Mouse (Mus musculus) ES-E14 (cell line): ENCODE data around the gene Lenep.

Source experiments
- CHD2 ChIP-seq: IDR thresholded peaks from 2 replicates; pipeline ENCODE4 v1.6.1; 2014; ENCODE audit warnings: mild to moderate bottlenecking, low read depth, low read length, inconsistent platforms
- HCFC1 ChIP-seq: IDR thresholded peaks from 2 replicates; pipeline ENCODE4 v1.6.1; 2012; ENCODE audit warnings: low read length, inconsistent platforms, borderline replicate concordance; ENCODE audit not compliant: insufficient read depth
- MAFK ChIP-seq: IDR thresholded peaks from 2 replicates; pipeline ENCODE4 v1.6.1; 2014; ENCODE audit warnings: mild to moderate bottlenecking, low read depth, low read length, inconsistent platforms; ENCODE audit not compliant: insufficient read depth
- ZC3H11A ChIP-seq: IDR thresholded peaks from 2 replicates; pipeline ENCODE4 v1.6.1; 2012; ENCODE audit warnings: low read depth, mild to moderate bottlenecking, inconsistent platforms, low read length, borderline replicate concordance
- ZNF384 ChIP-seq: IDR thresholded peaks from 2 replicates; pipeline ENCODE4 v1.6.1; 2012; ENCODE audit warnings: low read depth, low read length, inconsistent platforms

DNA sequence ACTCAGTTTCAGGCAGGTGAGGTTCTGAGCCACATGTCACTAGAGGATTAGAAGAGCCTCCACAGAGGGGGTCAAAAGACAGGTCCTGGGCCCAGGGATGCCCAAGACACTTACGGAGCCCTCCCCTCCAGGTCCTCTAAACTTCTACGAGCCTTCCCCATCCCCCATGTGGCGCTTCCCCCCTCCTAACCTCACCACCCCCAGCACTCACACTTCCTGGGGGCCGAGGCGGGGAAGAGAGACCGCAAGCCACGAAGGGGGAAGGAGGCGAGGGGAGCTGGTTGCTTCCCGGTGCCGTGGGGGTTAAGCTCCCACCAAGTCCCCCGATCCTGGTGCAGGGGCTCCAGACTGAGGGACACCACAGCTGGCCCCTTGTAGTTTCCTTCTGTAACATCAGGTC lies 17.1 kb downstream of the Lenep start:
- TF ChIP-seq ZNF384 (no peak), HCFC1 (no peak), CHD2 (no peak), MAFK (no peak), ZC3H11A (no peak)
